Mouse (Mus musculus): ENCODE data around the gene Gps1.

DNA sequence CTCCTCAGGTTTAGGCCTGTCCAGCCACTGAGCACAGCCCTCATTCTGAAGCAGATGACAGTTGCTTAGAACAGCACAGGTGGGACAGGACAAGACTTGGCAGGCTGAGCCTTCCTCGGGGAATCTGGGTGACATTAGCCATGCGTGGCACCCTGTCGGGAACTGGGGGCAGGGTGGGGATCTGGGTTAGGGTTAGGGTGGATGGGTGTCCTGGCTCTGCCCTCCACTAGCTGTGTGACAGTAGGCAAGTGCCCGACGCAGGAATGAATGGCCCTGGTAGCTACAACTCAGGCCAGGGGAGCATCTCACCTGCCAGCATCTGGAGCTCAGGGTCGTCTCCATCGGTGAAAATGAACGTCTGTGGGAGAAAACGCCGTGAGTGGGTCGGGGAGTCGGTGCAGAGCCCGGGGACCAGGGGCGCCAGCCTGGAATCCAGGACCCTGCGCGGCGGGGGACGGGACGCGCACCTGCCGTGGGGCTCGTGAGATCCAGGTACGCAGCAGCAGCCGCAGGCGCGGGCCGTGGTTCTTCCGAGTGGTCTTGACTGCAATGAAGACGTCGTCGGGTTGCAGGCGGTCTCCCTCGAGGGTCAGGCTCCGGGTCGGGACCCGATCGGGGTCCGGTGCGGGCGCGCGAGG, 527 bp upstream of the Gps1 start:
- no peak for TF ChIP-seq CTCF (IDR thresholded peaks at IDR 0.05; ENCODE audit: low read depth)
- TF ChIP-seq EP300 (IDR thresholded peaks at IDR 0.05; ENCODE audit: low read depth) = no peak

All from liver, embryonic 14.5 days (tissue).